Mouse (Mus musculus) liver, embryonic 14.5 days (tissue): ENCODE data around the gene Slc41a3.

Experiments
- CTCF ChIP-seq: IDR thresholded peaks from 2 replicates; pipeline ENCODE4 v1.5.1; 2016; ENCODE audit warnings: antibody characterized with exemption, low read depth, control low read depth
- EP300 ChIP-seq: IDR thresholded peaks from 2 replicates; pipeline ENCODE4 v1.6.1; 2016; ENCODE audit warnings: antibody characterized with exemption, low read depth

GRCm38 (mm10) chr6:90663736-90664135, 59.2 kb downstream of the Slc41a3 start:
- TF ChIP-seq CTCF (no peak), EP300 (no peak)
